Mouse (Mus musculus): Measurements from ENCODE around the gene Lhcgr. TPM values are rescaled to one million over a fixed set of nuclear protein-coding genes. Genes with fewer than 3 reads are reported as not detected.

Gene Lhcgr
- polyA plus RNA-seq, 1 experiment from 2014 or later: 1.7 TPM

- Histone ChIP-seq H3K4me2 (ENCODE audit: low read length) (no peak overlapping the region), H3K27me3 (ENCODE audit: control insufficient read depth, insufficient read depth, low read depth, low read length) (no peaks in the 10 kb centered on the region), H3K9me3 (replicated peaks; ENCODE audit: control insufficient read depth, low read length, poor library complexity, severe bottlenecking) (no peaks in the 10 kb centered on the region), H3K36me3 (ENCODE audit: control insufficient read depth, insufficient read depth, low read length) (no peaks in the 10 kb centered on the region), H3K4me3 (ENCODE audit: low read depth, low read length) (no peak overlapping the region), H3K4me1 (ENCODE audit: control insufficient read depth, insufficient read depth, low read length) (peaks cover 34% of the 10 kb centered on the region), H3K27ac (ENCODE audit: low read length) (peak overlapping the region; percentile 19; the same call in 1 of the 2 replicates), H3K9ac (ENCODE audit: low read depth, low read length) (no peak overlapping the region)
- 70% methylated on average over 6 of the region's 6 CpGs for WGBS
- ATAC-seq: no peak
Observed at GRCm38 (mm10) chr17:88755776-88756175, 36.0 kb downstream of the Lhcgr start.

- H3K27ac ChIP-seq (ENCODE audit: low read length): peak overlapping the region; percentile 25; the same call in 1 of the 2 replicates
- H3K4me1 ChIP-seq (ENCODE audit: control insufficient read depth, insufficient read depth, low read length): peaks cover 32% of the 10 kb centered on the region
- no peaks in the 10 kb centered on the region for H3K36me3 ChIP-seq (ENCODE audit: control insufficient read depth, insufficient read depth, low read length)
- H3K4me3 ChIP-seq (ENCODE audit: low read depth, low read length): no peak overlapping the region
- peak overlapping the region; percentile 7; the same call in 1 of the 2 replicates for H3K4me2 ChIP-seq (ENCODE audit: low read length)
- WGBS: 51% methylated on average over 12 of the region's 12 CpGs
- H3K9me3 ChIP-seq (replicated peaks; ENCODE audit: control insufficient read depth, low read length, poor library complexity, severe bottlenecking): no peaks in the 10 kb centered on the region
- no peak overlapping the region for H3K9ac ChIP-seq (ENCODE audit: low read depth, low read length)
- ATAC-seq: no peak
- no peaks in the 10 kb centered on the region for H3K27me3 ChIP-seq (ENCODE audit: control insufficient read depth, insufficient read depth, low read depth, low read length)
Observed at GRCm38 (mm10) chr17:88753472-88753857, 38.3 kb downstream of the Lhcgr start.

GRCm38 (mm10) chr17:88752827-88753471 lies 38.8 kb downstream of the Lhcgr start:
- Histone ChIP-seq H3K9ac (ENCODE audit: low read depth, low read length) (no peak overlapping the region), H3K27ac (ENCODE audit: low read length) (peak overlapping the region; percentile 25; the same call in 1 of the 2 replicates), H3K4me1 (ENCODE audit: control insufficient read depth, insufficient read depth, low read length) (peaks cover 29% of the 10 kb centered on the region), H3K9me3 (replicated peaks; ENCODE audit: control insufficient read depth, low read length, poor library complexity, severe bottlenecking) (no peaks in the 10 kb centered on the region), H3K36me3 (ENCODE audit: control insufficient read depth, insufficient read depth, low read length) (no peaks in the 10 kb centered on the region), H3K27me3 (ENCODE audit: control insufficient read depth, insufficient read depth, low read depth, low read length) (no peaks in the 10 kb centered on the region), H3K4me3 (ENCODE audit: low read depth, low read length) (no peak overlapping the region), H3K4me2 (ENCODE audit: low read length) (peak overlapping the region; percentile 7; the same call in 1 of the 2 replicates)
- peak; percentile 33; the same call in 1 of the 2 replicates for ATAC-seq
- 7% methylated on average over 17 of the region's 17 CpGs for WGBS

- WGBS: 44% methylated on average over 8 of the region's 8 CpGs
- H3K9me3 ChIP-seq (replicated peaks; ENCODE audit: control insufficient read depth, low read length, poor library complexity, severe bottlenecking): no peaks in the 10 kb centered on the region
- no peaks in the 10 kb centered on the region for H3K27me3 ChIP-seq (ENCODE audit: control insufficient read depth, insufficient read depth, low read depth, low read length)
- H3K9ac ChIP-seq (ENCODE audit: low read depth, low read length): no peak overlapping the region
- no peak overlapping the region for H3K4me3 ChIP-seq (ENCODE audit: low read depth, low read length)
- no peak overlapping the region for H3K27ac ChIP-seq (ENCODE audit: low read length)
- no peaks in the 10 kb centered on the region for H3K36me3 ChIP-seq (ENCODE audit: control insufficient read depth, insufficient read depth, low read length)
- H3K4me2 ChIP-seq (ENCODE audit: low read length): peak overlapping the region; percentile 38
- no peak for ATAC-seq
- H3K4me1 ChIP-seq (ENCODE audit: control insufficient read depth, insufficient read depth, low read length): peaks cover 14% of the 10 kb centered on the region
Observed at GRCm38 (mm10) chr17:88749646-88750045, 42.1 kb downstream of the Lhcgr start.

GRCm38 (mm10) chr17:88706231-88706649 lies 85.5 kb downstream of the Lhcgr start:
- WGBS: 13% methylated on average over 8 of the region's 8 CpGs
- Histone ChIP-seq H3K4me2 (ENCODE audit: low read length) (no peak overlapping the region), H3K9me3 (replicated peaks; ENCODE audit: control insufficient read depth, low read length, poor library complexity, severe bottlenecking) (no peaks in the 10 kb centered on the region), H3K4me3 (ENCODE audit: low read depth, low read length) (no peak overlapping the region), H3K27me3 (ENCODE audit: control insufficient read depth, insufficient read depth, low read depth, low read length) (no peaks in the 10 kb centered on the region), H3K9ac (ENCODE audit: low read depth, low read length) (no peak overlapping the region), H3K27ac (ENCODE audit: low read length) (no peak overlapping the region), H3K36me3 (ENCODE audit: control insufficient read depth, insufficient read depth, low read length) (no peaks in the 10 kb centered on the region), H3K4me1 (ENCODE audit: control insufficient read depth, insufficient read depth, low read length) (peaks cover 14% of the 10 kb centered on the region)
- peak; percentile 82 for ATAC-seq

DNA sequence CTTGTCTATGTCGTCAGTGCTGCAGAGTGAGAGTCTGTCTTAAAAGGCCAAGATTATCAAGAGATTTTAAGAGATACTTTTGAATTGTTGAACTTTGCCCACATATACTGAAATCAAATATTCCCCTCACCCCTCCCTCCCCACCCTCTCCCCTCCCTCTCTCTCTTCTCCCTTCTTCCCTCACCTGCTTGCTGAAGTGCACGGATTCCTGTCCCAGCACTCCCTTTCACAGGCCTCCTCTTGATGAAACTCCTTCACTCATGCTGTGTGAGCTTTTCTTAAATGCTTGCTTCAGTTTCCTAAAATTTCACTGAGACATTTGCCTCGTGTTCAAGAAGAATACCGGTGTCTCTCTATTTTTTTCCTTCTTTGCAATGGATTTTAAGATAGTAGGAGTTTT lies 88.7 kb downstream of the Lhcgr start:
- H3K27ac ChIP-seq (ENCODE audit: low read length): no peak overlapping the region
- H3K36me3 ChIP-seq (ENCODE audit: control insufficient read depth, insufficient read depth, low read length): no peaks in the 10 kb centered on the region
- no peaks in the 10 kb centered on the region for H3K27me3 ChIP-seq (ENCODE audit: control insufficient read depth, insufficient read depth, low read depth, low read length)
- H3K9me3 ChIP-seq (replicated peaks; ENCODE audit: control insufficient read depth, low read length, poor library complexity, severe bottlenecking): no peaks in the 10 kb centered on the region
- 36% methylated on average over 4 of the region's 4 CpGs for WGBS
- H3K4me2 ChIP-seq (ENCODE audit: low read length): no peak overlapping the region
- H3K4me3 ChIP-seq (ENCODE audit: low read depth, low read length): no peak overlapping the region
- no peak overlapping the region for H3K9ac ChIP-seq (ENCODE audit: low read depth, low read length)
- no peak for ATAC-seq
- H3K4me1 ChIP-seq (ENCODE audit: control insufficient read depth, insufficient read depth, low read length): peaks cover 18% of the 10 kb centered on the region

- Histone ChIP-seq H3K27ac (ENCODE audit: low read length) (peak overlapping the region; percentile 23; the same call in 1 of the 2 replicates), H3K4me1 (ENCODE audit: control insufficient read depth, insufficient read depth, low read length) (peaks cover 18% of the 10 kb centered on the region), H3K4me2 (ENCODE audit: low read length) (no peak overlapping the region), H3K9ac (ENCODE audit: low read depth, low read length) (no peak overlapping the region), H3K4me3 (ENCODE audit: low read depth, low read length) (no peak overlapping the region), H3K27me3 (ENCODE audit: control insufficient read depth, insufficient read depth, low read depth, low read length) (no peaks in the 10 kb centered on the region), H3K36me3 (ENCODE audit: control insufficient read depth, insufficient read depth, low read length) (no peaks in the 10 kb centered on the region), H3K9me3 (replicated peaks; ENCODE audit: control insufficient read depth, low read length, poor library complexity, severe bottlenecking) (no peaks in the 10 kb centered on the region)
- ATAC-seq: no peak
- 30% methylated on average over 6 of the region's 6 CpGs for WGBS
Observed at GRCm38 (mm10) chr17:88702345-88702744, 89.4 kb downstream of the Lhcgr start.

- no peak overlapping the region for H3K4me3 ChIP-seq (ENCODE audit: low read depth, low read length)
- H3K27me3 ChIP-seq (ENCODE audit: control insufficient read depth, insufficient read depth, low read depth, low read length): no peaks in the 10 kb centered on the region
- no peaks in the 10 kb centered on the region for H3K9me3 ChIP-seq (replicated peaks; ENCODE audit: control insufficient read depth, low read length, poor library complexity, severe bottlenecking)
- no peaks in the 10 kb centered on the region for H3K36me3 ChIP-seq (ENCODE audit: control insufficient read depth, insufficient read depth, low read length)
- H3K4me2 ChIP-seq (ENCODE audit: low read length): no peak overlapping the region
- no peak for ATAC-seq
- no peak overlapping the region; the same call in 1 of the 2 replicates for H3K27ac ChIP-seq (ENCODE audit: low read length)
- no peak overlapping the region for H3K9ac ChIP-seq (ENCODE audit: low read depth, low read length)
- H3K4me1 ChIP-seq (ENCODE audit: control insufficient read depth, insufficient read depth, low read length): peaks cover 17% of the 10 kb centered on the region
Observed at GRCm38 (mm10) chr17:88700901-88701300, 90.9 kb downstream of the Lhcgr start.

GRCm38 (mm10) chr17:88696656-88697333 lies 95.0 kb downstream of the Lhcgr start:
- Histone ChIP-seq H3K4me3 (ENCODE audit: low read depth, low read length) (no peak overlapping the region), H3K36me3 (ENCODE audit: control insufficient read depth, insufficient read depth, low read length) (no peaks in the 10 kb centered on the region), H3K9ac (ENCODE audit: low read depth, low read length) (no peak overlapping the region), H3K4me2 (ENCODE audit: low read length) (no peak overlapping the region), H3K27me3 (ENCODE audit: control insufficient read depth, insufficient read depth, low read depth, low read length) (no peaks in the 10 kb centered on the region), H3K9me3 (replicated peaks; ENCODE audit: control insufficient read depth, low read length, poor library complexity, severe bottlenecking) (no peaks in the 10 kb centered on the region), H3K4me1 (ENCODE audit: control insufficient read depth, insufficient read depth, low read length) (peaks cover 13% of the 10 kb centered on the region), H3K27ac (ENCODE audit: low read length) (peak overlapping the region; percentile 19; the same call in 1 of the 2 replicates)
- WGBS: 40% methylated on average over 9 of the region's 9 CpGs
- peak; percentile 50; the same call in 1 of the 2 replicates for ATAC-seq

All from midbrain, embryonic 16.5 days (tissue).